Mouse (Mus musculus) testis, adult 2 months (tissue): ENCODE data around the gene Slc10a7.

ENCODE experiments used
- CTCF ChIP-seq: fragments of 200-500 bp; IDR thresholded peaks from 2 replicates; pipeline ENCODE4 v1.5.1; 2012; ENCODE audit warnings: low read depth, mild to moderate bottlenecking, inconsistent platforms, low read length, moderate library complexity; ENCODE audit not compliant: control insufficient read depth, insufficient read depth, insufficient replicate concordance
- POLR2A ChIP-seq: fragments of 200-500 bp; IDR thresholded peaks from 2 replicates; pipeline ENCODE4 v1.6.1; 2012; ENCODE audit warnings: low read depth, mild to moderate bottlenecking, inconsistent platforms, low read length, moderate library complexity; ENCODE audit not compliant: control insufficient read depth

DNA sequence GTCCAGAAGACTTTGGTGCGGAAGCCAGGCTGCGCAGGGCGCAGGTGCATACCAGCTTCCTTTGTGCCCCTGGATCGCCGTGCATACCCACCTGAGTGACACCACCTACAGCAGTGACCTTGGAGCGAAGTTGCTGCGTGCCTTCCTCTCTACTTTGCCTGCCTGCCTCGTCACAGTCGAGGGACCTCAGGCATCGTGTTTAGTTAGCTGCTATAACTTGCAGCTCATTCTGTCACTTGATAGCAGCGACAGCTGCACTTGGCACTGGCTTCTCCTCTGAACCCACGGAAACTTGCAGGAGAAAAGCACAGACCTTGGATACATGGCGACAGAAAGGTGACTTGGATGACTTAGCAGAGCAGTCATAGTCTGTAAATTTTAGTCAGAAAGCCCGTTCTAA is 219.1 kb downstream of the Slc10a7 start:
- TF ChIP-seq POLR2A (no peak), CTCF (no peak)
